Mouse (Mus musculus) megakaryocyte-erythroid progenitor cell, adult 5 weeks (primary cell): ENCODE data around the gene Itpk1. TPM values are rescaled to one million over a fixed set of nuclear protein-coding genes. Genes with fewer than 3 reads are reported as not detected.

ENCODE experiments used
- polyA plus RNA-seq: library from polyadenylated mRNA; stranded (reverse); fragments of >175 nt; gene quantifications from 2 replicates; pipeline ENCODE4 v1.2.3, GENCODE M21; 2012

The Itpk1 gene
- 38.1 and 45.0 TPM in 2 replicates for polyA plus RNA-seq

DNA sequence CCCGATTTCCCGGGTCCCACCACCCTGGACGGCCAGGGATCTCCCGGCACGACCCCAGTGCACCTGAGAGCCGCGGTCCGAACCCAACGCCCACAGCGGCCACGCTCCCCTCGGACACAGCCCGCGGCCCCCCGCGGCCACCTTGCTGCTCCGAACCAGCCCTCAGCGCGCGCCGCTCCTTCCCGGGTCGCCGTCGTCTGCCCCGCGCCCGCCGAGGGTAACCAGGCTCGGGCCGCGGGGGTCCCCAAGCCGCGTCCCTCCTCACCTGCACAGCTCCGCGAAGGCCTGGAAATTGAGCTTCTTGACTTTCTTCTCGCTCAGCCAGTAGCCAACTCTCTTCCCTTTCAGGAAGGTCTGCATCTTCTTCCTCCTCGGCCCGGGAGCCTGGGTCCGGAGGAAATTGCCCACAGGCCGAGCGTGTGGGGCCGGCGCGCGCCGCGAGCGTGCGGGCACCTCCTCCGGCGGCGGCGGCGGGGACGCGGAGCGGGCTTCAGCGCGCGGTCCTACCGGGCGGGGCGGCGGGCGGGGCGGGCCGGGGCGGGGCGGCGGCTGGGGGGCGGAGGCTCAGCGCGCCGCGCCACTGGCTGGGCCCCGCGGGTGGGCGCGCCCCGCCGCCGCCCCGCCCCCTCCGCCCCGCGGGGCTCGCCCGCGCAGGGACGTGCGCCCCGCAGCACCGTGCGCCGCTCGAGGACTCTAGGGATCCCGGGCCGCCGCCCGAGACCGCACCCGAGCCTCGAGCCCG, at the start of gene Itpk1:
Gene Itpk1, minus strand, starts transcription at position 474 of the 742 bp plus-strand sequence.

DNA sequence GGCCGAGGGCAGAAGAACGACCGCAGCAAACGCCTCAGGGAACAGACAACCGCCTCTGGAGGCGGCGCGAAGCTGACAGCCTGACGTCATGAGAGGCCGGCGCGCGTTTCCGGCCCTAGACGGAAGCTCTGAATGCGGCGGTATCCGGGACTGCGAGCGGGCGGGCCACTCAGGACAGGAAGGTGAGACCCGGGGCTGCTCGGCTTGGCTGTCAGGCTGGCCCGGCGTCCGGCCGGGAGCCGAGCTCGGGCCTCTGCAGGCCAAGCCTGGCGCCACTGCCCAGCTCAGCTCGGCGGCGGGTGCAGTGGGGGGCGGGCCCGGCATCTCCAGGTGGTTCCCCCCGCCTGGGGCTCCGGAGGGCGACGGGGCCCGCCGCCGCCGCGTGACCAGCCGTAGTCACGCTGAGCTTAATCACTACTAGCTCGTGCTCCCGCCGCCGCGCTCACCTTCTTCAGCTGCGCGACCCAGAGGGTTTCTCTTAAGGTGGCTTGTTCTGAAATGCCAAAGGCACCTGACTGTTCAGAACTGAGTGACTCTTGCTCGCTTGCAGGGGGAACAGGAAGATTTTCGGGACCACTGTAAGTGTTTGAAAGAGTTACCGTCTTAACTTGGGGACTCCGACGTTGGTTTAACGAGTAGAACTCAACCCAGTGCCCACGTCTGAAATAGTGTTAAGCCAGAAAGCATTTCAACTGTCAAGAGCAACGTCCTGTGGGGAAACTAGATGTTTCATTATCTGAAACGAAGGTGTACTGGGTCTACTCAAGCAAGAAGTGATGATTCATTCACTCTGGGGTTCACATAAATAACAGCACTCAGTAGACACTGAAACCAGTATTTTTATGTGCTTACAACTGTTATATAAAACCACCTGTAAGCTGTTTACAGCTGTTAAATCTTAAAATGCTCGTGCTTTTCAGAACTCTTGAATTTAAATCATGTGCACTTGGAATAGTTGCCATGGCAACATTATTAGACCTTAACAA, 39.2 kb upstream of the Itpk1 start, which contains the start of the genes Moap1 and Tmem251:
Gene Moap1, minus strand, starts transcription at position 73 of the 986 bp plus-strand sequence.
Gene Tmem251, plus strand, starts transcription at position 174 of the 986 bp plus-strand sequence.

DNA sequence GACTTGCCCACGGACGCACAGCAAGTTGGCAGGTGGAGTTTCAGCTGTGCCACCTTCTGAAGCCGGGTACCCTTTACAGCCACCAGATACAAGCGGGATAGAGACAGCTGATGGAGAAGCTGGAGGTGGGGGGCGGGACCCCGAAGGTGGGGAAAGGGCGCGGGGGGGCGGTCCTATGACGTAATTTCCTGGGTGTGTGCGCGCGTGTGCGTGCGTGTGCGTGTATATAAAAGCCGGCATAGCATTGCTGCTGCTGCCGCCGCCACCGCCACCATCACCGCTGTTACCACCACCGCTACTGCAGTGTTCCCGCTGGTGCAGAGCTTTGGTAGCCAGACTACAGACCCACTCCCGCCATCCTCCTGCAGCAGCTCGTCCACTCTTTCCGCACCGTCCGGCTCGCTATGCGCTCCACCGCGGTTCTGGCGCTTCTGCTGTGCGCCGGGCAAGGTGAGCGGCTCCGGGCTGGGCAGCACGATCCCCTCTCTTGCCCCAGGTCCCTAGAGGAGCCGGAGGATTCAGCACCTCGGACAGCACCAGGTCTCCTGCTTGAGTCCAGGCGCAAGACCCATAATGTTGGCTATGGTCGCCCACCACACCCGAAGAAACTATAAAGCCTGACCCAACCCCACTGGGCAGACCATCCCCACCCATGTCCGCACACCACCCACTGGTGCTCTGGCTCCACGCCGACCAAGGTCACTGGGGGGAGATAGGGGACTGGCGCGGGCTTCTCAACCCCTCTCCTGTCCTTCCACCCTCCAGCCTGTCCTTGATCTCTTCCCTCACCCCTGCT, 149.8 kb downstream of the Itpk1 start, which contains the start of gene Chga:
Gene Chga, plus strand, starts transcription at position 249 of the 796 bp plus-strand sequence.

Other genes with a start within 250 kb of the Itpk1 start
- gene Golga5, start 235.8 kb downstream of the Itpk1 start, polyA plus RNA-seq, result 8.1 and 9.5 TPM in 2 replicates
- 0.14 and 0.23 TPM in 2 replicates for gene Chga, start 150.0 kb downstream of the Itpk1 start, polyA plus RNA-seq
- gene Moap1, start 38.7 kb upstream of the Itpk1 start, polyA plus RNA-seq, result 2.3 and 2.6 TPM in 2 replicates
- 1.9 and 2.5 TPM in 2 replicates for gene Tmem251, start 38.8 kb upstream of the Itpk1 start, polyA plus RNA-seq
- gene Gm28051, start 52.8 kb upstream of the Itpk1 start, polyA plus RNA-seq, result 2.5 TPM in 1 of 2 replicates, not detected in the other
- 19.3 and 26.9 TPM in 2 replicates for gene Gon7, start 52.9 kb upstream of the Itpk1 start, polyA plus RNA-seq
- gene Ubr7, start 53.0 kb upstream of the Itpk1 start, polyA plus RNA-seq, result 18.5 and 21.5 TPM in 2 replicates
- 2.3 and 2.7 TPM in 2 replicates for gene Gm20604, start 53.7 kb upstream of the Itpk1 start, polyA plus RNA-seq
- gene Btbd7, start 173.5 kb upstream of the Itpk1 start, polyA plus RNA-seq, result 2.5 and 2.7 TPM in 2 replicates
- gene Cox8c, start 194.4 kb upstream of the Itpk1 start, polyA plus RNA-seq, result not detected in 2 replicates
- gene Unc79, start 243.9 kb upstream of the Itpk1 start, polyA plus RNA-seq, result 0.04 TPM in 1 of 2 replicates, not detected in the other